Mouse (Mus musculus): ENCODE data around the gene Cox19.
"Not testable (repeated sequence)": the region's sequence is repeated elsewhere in the genome, so short reads cannot be mapped to it uniquely, and the experiment has no call there.

Cox19 gene

DNA sequence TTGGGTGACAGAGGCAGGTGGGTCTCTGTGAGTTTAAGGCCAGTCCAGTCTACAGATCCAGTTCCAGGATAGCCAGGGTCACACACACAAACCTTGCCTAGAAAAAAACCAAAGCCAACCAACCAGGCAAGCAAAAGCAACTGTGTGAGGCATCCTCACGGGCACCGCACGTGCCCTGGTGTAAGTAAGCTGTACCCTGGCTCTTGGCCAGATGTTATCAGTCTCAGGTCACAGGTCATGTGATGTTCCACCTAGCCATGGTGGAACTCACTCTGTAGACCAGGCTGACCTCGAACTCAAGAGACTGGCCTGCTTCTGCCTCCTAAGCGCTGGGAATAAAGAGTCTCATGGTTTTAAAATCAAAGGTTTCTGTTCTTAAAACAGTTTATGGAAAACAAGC is 8.0 kb upstream of the Cox19 start:
- DNase-seq: no peak

DNA sequence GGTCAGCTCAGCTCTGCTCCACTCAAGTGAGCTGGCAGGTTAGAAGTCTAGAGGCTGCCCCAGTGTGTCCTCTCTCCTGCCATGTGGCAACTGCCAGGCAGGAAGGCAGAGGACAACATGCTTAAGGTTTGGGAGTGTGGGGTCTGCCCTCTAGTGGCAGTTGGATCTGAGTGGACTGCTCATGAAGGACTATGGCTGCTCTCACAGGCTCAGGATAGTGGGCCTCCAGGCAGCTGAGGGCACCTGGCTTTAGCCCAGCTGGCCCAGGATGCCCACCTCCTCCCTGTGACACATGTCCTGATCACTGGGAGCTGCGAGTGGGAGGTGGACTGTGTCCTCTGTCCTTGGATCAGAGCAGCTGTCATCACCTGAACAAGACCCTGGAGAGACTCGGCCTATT is 7.4 kb upstream of the Cox19 start:
- peak; percentile 71 for DNase-seq

DNA sequence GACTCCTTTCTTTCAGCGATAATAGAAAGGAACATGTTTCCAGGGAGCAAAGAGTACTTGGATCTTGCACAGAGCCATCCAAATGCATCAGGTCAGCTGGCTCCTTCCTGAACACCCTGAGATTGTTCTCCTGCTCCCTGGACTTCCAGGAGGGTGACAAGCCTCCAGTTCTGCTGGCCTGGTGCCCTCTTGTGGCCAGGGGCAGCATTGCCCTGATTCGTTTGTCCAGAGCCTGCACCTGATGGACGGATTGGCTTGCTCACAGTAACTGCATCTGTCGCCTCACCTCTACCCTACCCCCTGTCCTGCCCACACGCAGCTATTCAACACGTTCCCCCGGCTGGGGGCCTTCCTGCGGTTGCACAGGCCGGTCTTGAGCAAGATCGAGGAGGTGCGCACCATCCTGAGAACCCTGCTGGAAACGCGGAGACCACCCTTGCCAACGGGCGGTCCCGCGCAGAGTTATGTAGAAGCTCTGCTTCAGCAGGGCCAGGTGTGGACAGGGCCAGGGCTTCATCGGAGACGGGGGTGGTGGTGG is 4.1 kb upstream of the Cox19 start:
- peak; percentile 90 for DNase-seq

DNA sequence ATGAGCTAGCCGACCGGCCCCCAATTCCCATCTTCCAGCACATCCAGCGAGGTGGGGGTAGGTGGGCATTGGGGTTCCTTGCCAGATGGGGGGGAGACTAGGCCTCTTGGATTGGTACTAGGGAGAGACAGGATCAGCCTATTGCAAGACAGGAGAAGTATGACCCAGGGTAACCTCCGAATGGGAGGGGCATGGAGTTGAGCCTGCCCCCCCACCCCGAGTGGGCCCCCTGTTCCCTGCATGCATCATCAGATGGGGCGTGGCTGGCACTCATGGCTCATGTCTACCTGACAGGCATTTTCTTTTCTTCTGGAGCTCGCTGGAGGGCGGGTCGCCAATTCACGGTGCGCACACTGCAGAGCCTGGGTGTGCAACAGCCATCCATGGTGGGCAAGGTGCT is 2.7 kb upstream of the Cox19 start:
- no peak for DNase-seq

DNA sequence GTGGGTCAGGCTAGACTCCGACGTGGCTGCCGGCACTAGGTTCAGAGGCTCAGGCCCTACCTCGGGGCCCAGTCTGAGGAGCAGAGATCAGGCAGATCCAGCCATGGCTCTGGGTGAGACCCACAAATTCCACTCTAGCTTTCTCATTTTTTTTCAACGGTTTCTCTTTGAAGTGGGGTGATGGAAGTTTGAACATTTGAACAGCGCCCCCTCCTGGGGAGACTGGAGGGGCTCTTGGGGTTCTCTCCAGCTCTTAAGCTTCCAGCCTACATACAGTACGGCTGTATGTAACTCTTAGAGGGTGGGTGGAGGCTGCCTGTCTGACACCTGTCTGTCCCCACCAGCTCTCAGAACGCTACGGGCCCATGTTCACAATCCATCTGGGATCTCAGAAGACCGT is 2.3 kb upstream of the Cox19 start:
- DNase-seq: no peak

DNA sequence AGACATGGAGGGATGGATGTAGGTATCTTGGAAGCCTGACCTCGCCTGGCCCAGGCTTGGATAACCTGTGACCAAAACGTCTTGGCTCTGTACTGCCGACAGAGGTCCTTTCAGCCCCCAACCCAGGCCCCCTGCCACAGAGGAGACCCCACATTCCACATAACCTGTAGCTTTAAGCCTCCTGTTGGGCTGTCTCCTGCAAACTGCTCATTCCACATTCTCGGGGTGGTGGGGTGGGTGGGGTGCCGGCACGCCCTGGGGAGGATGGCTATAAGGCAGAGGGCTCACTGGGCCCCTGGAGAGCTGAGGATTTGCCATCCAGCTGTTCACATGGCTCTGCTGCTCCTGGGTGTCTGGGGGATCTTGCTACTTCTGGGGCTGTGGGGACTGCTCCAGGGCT is 1.1 kb upstream of the Cox19 start, which contains the start of gene Cyp2w1:
Cyp2w1 (plus strand) TSS at position 301 of the 400 bp plus-strand sequence.
- DNase-seq: no peak

DNA sequence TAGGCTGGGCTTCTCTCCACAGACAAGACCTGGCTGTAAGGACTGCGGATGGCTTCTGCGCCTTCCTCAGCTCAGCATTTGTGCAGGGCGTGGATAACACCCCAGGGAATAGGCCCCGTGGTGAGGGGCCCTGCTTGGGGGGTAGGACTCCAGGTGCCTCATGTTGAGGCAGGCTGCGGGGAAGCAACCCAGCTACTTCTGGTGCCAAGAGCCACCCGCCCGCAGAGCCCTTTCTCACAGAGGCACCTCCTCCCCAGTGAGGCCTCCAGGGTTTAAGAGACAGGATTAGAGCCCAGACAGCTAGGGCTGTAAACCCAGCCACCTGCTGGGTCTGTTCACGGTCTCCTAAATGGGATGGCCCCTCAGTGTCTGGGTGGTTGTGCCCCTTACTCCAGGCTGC is 410 bp upstream of the Cox19 start:
- no peak for DNase-seq

DNA sequence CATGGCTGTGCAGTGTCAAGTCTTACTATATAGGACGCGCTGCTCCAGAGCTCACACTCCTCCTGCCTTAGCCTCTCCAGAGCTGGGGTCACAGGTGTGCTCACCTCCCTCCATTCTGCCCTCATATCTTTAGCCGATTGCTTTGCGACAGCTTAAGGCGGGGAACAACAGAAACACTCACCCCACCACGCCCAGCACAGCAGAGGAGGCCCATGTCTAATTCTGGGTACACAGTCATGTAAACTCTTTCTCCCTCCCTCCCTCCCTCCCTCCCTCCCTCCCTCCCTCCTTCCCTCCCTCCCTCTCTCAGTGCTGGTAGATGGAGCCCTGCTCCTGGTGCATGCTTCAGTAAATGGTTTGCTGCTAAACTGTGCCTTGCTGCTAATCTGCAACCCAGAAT is 1.5 kb downstream of the Cox19 start:
- no peak for DNase-seq

DNA sequence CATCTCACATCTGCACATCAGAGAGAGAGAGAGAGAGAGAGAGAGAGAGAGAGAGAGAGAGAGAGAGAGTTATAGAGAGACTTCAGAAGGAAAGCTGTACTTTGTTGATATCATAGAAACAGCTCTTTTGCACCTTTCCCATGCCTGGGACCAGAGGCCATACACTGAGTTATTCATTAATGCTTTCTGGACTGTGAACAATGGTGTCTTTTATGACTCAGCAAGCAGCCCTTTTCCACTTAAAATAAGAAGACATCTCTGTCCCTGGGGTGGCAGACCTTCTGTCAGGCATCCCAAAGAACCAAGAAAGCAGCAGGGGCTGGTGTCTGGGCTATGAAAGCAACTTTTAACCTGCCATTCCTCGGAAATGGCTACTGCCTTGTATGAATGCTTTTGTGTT is 4.0 kb downstream of the Cox19 start:
- DNase-seq: no peak

DNA sequence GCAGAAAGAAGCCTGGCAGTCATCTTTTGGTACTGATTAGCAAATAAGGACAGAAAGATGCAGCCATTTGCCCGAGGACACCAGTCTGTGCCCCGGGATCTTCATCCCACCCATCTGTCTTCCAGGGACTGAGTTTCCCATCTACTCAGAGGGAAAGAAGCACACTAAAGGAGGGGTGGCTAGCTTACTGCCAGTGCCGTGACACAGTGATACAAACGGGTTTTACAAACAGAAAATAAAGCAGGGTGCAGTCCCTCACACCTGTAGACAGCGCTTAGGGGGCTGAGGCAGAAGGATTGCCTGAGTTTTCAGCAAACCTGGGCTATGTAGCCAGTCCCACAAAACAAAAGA is 5.9 kb downstream of the Cox19 start:
- no peak for DNase-seq

DNA sequence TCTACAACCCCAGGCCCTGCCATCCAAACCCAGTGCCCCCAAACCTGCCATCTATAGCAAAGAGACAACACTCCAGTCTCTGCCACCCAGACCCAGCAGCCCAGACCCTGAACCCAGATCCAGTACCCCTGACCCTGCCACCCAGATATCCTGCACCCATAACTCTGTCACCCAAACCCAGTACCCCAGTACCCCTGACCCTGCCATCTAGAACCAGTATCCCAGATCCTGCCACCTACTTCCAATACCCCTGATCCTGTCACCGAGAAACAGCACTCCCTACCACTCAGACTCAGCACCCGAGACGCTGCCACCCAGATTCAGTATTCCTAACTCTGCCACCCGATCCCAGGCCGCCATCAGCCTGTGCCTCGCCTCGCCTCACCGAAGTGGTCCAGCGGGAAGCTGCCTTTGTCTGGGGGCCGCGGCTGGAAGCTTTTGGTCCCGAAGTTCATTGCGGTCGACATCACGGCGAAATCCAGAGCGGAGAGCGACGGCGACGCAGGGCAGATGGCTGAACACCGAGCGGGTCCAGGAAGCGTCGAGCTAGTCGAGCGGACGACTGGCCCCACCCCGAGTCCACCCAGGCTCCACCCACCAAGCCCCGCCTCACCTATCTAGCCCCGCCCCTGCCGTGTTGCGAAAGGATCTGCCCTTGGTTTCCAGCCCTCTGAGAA is 6.4 kb downstream of the Cox19 start:
- peak; percentile 96 for DNase-seq

DNA sequence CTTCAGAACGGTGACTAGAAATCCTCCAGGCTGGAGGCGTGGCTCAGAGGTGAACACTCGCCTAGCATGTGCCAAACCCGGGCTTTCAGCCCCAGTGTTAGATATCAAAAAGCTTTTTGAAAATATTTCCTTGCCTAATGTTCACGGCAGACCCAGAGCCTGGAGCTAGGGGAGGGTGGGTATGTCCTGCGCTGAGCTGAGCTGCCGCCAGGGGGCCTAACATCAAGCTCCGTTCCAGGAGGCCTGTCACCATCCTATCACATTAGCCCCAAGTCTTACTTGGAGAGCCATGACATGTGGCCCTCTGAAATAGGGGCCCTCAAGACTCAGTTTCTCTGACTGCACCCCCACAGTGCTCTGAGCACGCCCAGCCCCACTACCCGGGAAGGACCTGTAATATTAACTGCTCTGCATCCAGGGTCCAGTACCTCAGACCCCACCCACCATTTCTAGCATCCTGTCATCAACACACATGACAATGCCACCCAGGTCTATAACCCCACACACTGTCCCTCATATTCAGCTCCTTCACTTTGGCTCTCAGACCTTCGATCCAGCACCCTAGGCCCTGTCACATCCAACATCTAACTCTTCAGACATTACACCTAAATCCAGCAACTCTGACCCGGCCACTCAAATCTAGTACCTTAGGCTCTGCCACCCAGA is 7.1 kb downstream of the Cox19 start:
- DNase-seq: peak; percentile 79

DNA sequence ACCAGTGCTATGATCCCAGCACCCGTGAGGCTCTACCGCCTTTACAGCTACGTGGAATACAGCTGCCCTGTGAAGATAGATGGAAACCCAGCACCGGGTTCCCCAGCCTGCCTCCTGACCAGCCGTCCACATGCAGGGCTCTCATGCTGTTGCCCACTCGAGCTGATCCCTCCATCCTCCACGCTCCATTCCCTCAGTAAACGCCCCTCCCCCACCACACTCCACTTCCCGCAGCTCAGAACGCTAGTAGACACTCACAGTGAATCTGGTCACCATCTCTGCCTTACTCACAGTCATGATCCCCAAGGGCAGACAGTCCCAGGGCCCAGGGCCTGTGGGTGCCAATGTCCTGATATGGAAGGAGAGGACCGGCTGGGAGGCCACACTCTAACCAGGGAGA is 12.3 kb downstream of the Cox19 start:
- DNase-seq: no peak

DNA sequence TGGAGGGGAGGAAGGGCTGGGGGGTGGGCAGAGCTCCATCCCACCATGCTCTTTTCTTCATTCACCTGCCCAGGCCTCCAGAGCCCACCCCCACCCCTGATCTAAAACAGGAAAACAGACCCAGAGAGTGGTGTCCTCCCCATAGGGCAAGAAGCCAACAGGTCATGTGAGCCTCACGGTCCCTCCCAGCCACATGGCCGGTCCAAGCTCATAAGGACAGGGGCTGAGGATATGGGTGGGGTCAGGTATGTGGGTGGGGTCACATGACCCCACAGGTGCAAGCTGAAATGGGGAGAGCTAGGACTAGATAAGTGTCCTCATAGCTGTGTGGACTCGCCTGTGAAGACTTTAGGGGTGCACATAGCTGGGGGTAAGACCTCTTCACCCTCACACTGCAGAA is 12.8 kb downstream of the Cox19 start:
- DNase-seq: peak; percentile 70

DNA sequence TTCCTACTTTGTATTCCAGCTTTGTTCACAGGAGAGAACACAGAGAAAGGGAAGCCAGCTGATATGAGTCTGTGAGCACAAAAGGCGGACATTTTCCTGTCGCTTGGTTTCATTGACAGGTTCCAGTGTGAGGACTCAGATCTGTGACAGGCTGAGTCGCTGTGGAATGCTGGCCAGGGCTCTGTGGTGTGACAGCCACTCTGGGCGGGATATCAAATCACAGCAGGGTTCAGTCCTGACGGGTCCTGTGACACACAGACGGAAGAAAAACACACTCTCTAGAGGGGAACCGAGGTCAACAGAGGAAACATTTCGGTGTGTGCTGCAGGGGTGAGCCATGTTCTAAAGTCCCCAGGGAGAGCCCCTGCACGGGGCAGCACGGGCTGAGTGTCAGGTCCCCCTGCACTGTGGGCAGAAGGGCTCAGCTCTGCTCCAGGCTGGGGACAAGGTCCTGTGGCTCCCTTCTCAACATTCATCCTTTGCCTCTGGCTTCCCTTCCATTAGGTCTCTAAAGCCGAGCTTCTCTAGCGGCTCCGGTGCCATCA is 13.3 kb downstream of the Cox19 start:
- DNase-seq: no peak

DNA sequence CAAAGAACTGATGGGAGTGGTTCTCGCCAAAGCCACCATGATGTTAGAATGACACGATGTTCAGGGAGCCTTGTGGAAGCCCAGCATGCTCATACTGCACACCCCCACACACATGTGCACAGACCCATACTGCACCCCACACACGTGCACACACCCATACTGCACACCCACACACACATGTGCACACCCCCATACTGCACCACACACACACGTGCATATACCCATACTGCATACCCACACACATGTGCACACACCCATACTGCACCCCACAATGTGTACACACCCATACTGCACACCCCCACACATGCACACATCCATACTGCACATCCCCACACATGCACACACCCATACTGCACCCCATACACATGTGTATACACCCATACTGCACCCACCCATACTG is 15.6 kb downstream of the Cox19 start:
- no peak for DNase-seq

DNA sequence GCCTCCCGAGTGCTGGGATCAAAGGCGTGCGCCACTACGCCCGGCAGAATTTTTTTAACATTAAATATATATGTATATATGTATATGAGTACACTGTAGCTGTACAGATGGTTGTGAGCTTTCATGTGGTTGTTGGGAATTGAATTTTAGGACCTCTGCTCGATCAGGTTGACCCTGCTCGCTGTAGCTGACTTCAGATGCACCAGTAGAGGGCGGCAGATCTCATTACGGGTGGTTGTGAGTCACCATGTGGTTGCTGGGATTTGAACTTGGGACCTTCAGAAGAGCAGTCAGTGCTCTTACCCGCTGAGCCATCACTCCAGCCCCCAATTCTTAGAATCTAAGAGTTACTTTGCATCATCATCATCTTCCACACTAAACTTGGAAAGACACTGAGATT is 16.8 kb downstream of the Cox19 start:
- not testable (repeated sequence) for DNase-seq

DNA sequence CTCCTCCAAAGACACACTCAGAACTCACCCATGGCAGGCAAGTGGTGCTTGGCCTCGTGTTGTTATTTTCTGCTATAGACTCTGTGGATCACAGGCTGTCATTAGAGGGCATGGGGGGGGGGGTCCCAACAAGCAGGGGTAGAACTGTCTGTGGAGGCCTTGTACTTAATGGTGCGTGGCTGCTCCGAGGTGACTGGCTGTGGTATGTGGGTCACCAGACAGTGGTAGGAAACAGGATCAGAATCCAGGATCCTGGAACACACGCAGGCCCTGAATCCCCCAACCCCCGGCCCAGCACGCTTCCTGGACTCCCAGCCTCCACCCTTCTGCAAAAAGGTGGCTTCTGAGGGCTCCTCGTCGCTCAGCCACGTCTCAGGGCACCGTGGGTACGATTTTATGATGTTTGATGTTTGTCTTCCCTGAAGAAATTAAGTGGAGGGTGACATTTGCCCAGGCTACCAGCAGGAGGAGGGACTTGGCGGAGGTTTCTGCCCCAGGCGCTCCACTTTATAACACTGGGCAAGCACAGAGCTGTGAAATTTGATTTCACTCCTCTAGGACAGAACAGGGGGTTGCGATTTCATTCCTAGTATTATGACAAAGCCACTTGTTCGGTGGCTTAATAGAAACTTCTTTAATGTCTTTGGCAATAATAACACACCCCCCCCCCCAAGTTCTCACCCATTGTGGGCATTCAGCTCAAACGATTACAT is 17.8 kb downstream of the Cox19 start:
- DNase-seq: peak; percentile 57

DNA sequence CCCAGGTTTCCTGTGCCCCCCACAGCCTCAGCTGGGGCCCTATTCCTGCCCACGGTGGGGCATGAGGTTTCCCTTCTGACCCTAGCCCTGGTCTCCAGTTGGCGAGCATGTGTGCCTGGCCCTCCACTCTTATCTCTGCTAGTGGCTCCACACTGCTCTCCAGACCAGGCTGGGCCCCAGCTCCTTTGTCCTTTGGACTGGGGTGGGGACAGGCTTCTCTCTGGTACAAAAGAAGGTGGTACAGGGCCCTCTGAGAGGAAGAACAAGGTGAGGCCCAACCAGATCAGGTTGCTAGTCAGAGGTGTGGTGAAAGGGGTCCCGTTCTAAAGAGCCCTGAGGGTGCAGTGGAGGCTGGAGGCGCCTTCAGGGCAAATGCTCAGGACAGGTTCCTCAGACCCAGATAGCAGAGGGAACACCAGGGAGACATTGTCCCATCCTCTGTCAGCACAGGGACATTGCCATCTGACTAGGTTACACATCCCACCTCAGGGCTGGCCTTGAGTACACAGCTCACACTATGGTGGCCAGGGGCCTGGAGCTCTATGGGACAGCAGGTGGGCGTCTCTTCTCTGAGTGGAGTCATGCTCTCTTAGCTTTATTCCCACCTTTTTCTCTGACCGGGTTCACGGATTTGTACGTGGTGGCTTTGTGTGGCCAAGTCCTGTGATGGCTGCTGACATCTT is 18.5 kb downstream of the Cox19 start:
- DNase-seq: no peak

DNA sequence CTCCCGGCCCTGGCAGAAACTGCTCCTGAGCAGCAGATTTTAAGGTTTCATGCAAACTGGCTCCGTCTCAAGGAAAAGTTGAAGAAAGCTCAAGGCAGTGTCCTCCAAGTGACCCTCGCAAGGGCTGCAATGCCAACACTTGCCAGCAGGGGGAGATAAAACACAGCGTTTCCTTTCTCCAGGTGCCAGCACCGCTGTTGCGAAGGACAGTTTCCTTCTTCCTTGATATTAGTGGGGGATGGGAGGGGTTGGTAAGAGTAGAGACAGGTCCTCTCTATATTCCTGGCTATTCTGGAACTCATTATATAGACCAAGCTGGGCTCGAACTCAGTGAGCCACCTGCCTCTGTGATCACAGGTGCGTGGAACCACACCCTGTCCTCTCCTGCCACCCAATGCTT is 19.5 kb downstream of the Cox19 start:
- peak; percentile 89 for DNase-seq

DNA sequence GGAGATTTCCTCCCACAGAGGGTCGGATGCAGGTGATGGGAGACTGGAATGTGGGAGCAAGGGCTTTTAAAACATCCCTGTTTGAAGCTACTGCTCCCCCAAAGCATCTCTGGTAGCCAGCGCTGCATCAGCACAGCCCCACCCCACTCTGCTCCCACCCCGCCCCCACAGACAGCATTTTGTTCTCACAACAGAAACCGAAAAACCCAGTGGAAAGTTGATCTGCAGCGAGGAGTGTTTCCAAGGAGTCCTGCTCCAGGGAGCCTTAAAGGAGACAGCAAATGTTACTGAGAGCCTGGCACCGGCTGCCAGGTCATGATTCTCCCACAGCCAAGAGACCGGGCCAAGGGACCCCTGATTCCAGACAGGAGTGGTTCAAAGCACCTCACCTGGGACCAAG is 20.5 kb downstream of the Cox19 start:
- no peak for DNase-seq

DNA sequence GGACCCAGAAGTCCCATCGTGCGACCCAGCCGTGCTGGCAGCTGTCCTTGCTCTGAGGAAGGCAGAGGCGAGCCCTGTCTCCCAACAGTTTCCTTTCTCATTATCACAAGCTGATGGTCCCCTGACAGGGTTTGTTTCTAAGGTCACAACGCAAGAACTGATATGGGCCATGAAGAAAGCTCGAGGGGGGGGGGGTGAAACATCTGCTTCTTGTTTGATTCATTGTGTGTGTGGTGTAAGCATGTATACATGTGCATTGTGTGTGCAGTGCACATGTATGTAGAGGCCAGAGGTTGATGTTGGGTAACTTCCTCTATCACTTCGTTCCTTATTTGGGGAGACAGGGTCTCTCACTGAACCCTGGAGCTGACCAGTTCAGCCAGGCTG is 23.6 kb downstream of the Cox19 start:
- no peak for DNase-seq

DNA sequence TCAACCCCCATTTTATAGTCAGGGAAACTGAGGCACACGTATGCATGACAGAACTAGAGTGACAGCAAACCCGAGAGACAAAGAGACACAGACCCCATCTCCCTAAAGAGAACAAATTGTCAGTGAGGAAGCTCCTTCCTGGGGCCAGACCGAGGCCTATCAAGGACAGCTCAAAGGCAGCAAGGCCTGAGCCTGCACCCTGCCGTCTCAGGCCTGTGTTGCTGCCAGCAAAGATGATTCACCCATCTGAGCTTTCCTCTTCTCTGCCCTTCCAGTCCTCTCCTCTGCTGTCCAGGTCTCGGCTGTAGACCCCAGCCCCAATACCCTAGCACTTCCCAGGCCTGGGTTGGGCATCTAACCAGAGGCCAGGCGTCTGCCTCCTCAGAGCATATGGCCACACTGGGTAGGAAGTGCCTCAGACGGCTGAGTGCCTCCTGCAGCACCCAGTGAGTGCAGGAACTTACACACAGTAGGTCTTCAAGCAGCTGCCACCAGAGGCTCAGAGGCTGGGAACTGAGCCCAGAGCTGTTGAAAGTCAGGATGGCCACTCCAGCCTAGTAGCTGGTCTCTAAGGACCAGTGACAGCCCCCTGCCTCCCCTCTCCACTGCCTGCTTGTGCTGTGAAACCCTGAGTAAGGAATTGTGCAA is 24.1 kb downstream of the Cox19 start:
- DNase-seq: no peak

Measured in kidney, postnatal 14 days (tissue).